Mouse (Mus musculus): Measurements from ENCODE around the gene Nfia.

GRCm38 (mm10) chr4:97843981-97844690, 71.6 kb downstream of the Nfia start:
- TF ChIP-seq CTCF (conservative IDR thresholded peaks at IDR 0.05; ENCODE audit: low read length) (no peak), NANOG (IDR thresholded peaks at IDR 0.05; ENCODE audit: borderline replicate concordance, low read length) (no peak)
